Mouse (Mus musculus) liver, embryonic 15.5 days (tissue): ENCODE results near the gene Fam240a. TPM values are rescaled to one million over a fixed set of nuclear protein-coding genes. Genes with fewer than 3 reads are reported as not detected.

Experiments
- ATAC-seq: fragments of 200-750 bp; cut with Nextera tagmentation; 2 replicates; pipeline ENCODE4 v1.8.0; 2017; ENCODE audit warnings: moderate number of reproducible peaks, mild to moderate bottlenecking, moderate library complexity; ENCODE audit not compliant: insufficient read depth
- H3K27ac ChIP-seq: fragments of 300-500 bp; sonication (generic); replicated peaks from 2 replicates; pipeline ENCODE4 v1.5.1; 2015; ENCODE audit warnings: mild to moderate bottlenecking, inconsistent platforms
- H3K27me3 ChIP-seq: fragments of 300-500 bp; sonication (generic); 2 replicates; pipeline ENCODE4 v1.6.1; 2015; ENCODE audit warnings: mild to moderate bottlenecking, inconsistent platforms
- H3K36me3 ChIP-seq: fragments of 300-500 bp; sonication (generic); replicated peaks from 2 replicates; pipeline ENCODE4 v1.6.1; 2015; ENCODE audit warnings: moderate library complexity, mild to moderate bottlenecking, inconsistent platforms
- H3K4me1 ChIP-seq: fragments of 300-500 bp; sonication (generic); replicated peaks from 2 replicates; pipeline ENCODE4 v1.6.1; 2015; ENCODE audit warnings: inconsistent platforms
- H3K4me2 ChIP-seq: fragments of 300-500 bp; sonication (generic); 2 replicates; pipeline ENCODE4 v1.6.1; 2015; ENCODE audit warnings: moderate library complexity, mild to moderate bottlenecking, inconsistent platforms
- H3K4me3 ChIP-seq: fragments of 300-500 bp; sonication (generic); replicated peaks from 2 replicates; pipeline ENCODE4 v1.5.1; 2015; ENCODE audit warnings: mild to moderate bottlenecking, inconsistent platforms
- H3K9ac ChIP-seq: fragments of 300-500 bp; sonication (generic); 2 replicates; pipeline ENCODE4 v1.6.1; 2015; ENCODE audit warnings: moderate library complexity, mild to moderate bottlenecking, inconsistent platforms
- H3K9me3 ChIP-seq: fragments of 300-500 bp; sonication (generic); replicated peaks from 2 replicates; pipeline ENCODE4 v1.6.1; 2016; ENCODE audit warnings: inconsistent platforms
- WGBS: fragments of 180-500 bp; shearing (Covaris S2); methylation state at CpG from one replicate; pipeline ENCODE4 v1.1.7; 2015; ENCODE audit warnings: mixed read lengths; ENCODE audit not compliant: insufficient replicate concordance; 5-methylcytosine and 5-hydroxymethylcytosine counted together
- polyA plus RNA-seq: library from polyadenylated mRNA; unstranded; fragments of >200 nt; fragmentation: Nextera tagmentation; extraction: Ambion mirVana; gene quantifications from 2 replicates; pipeline ENCODE4 v1.2.1, GENCODE M21; 2015

The Fam240a gene
- polyA plus RNA-seq, 1 experiment from 2014 or later = not detected

- peak overlapping the region; percentile 68 for H3K4me2 ChIP-seq
- H3K4me1 ChIP-seq = peaks cover 3% of the 10 kb centered on the region; the same call in 1 of the 2 replicates
- H3K36me3 ChIP-seq = no peaks in the 10 kb centered on the region
- peaks cover 35% of the 10 kb centered on the region for H3K27me3 ChIP-seq
- ATAC-seq = no peak
- H3K9ac ChIP-seq = no peak overlapping the region
- no peaks in the 10 kb centered on the region for H3K9me3 ChIP-seq
- H3K4me3 ChIP-seq = peak overlapping the region; percentile 51
- H3K27ac ChIP-seq = no peak overlapping the region
- WGBS = 33% methylated on average over 5 of the region's 5 CpGs
Observed at GRCm38 (mm10) chr9:110952931-110953549, 36.4 kb upstream of the Fam240a start.

GRCm38 (mm10) chr9:110952398-110952797 lies 35.7 kb upstream of the Fam240a start:
- Histone ChIP-seq H3K4me1 (peaks cover 3% of the 10 kb centered on the region; the same call in 1 of the 2 replicates), H3K36me3 (no peaks in the 10 kb centered on the region), H3K27ac (no peak overlapping the region), H3K27me3 (peaks cover 42% of the 10 kb centered on the region), H3K4me3 (no peak overlapping the region), H3K4me2 (no peak overlapping the region), H3K9me3 (no peaks in the 10 kb centered on the region), H3K9ac (no peak overlapping the region)
- ATAC-seq = no peak
- WGBS = 32% methylated on average over 6 of the region's 6 CpGs

GRCm38 (mm10) chr9:110951866-110952265 lies 35.2 kb upstream of the Fam240a start:
- H3K36me3 ChIP-seq = no peaks in the 10 kb centered on the region
- H3K4me2 ChIP-seq = no peak overlapping the region
- H3K9me3 ChIP-seq = no peaks in the 10 kb centered on the region
- peaks cover 3% of the 10 kb centered on the region; the same call in 1 of the 2 replicates for H3K4me1 ChIP-seq
- no peak overlapping the region for H3K4me3 ChIP-seq
- no peak overlapping the region for H3K27ac ChIP-seq
- H3K27me3 ChIP-seq = peaks cover 47% of the 10 kb centered on the region
- 73% methylated on average over 13 of the region's 13 CpGs for WGBS
- H3K9ac ChIP-seq = no peak overlapping the region
- ATAC-seq = no peak

DNA sequence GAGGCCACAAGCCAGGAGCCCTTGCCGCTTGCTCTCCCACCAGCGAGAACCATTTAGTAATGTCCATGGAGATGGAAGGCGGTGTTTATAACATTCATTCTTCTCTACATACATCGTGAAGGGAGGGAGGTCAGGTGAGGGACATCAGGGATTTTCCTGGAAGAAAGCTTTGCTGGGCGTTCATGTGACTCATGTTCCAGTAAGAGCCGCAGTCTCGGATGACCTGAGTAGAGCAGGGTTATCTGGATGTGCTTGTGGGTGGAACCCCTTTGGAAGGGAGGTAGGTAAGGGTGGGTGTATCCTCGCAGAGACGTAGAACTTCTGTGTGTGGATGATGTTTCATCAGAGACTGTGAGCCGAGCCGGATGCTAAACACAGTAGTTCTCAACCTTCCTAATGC lies 34.7 kb upstream of the Fam240a start, which contains the start of gene Lrrc2:
Gene Lrrc2 (plus strand): TSS at position 149 of the 400 bp plus-strand sequence.
- Histone ChIP-seq H3K9ac (no peak within 1 kb of the TSS), H3K27me3 (peaks cover 52% of the 10 kb centered on the region), H3K4me3 (no peak within 1 kb of the TSS), H3K36me3 (no peaks in the 10 kb centered on the region), H3K27ac (no peak within 1 kb of the TSS), H3K4me2 (no peak within 1 kb of the TSS), H3K4me1 (peaks cover 3% of the 10 kb centered on the region; the same call in 1 of the 2 replicates), H3K9me3 (no peaks in the 10 kb centered on the region)
- ATAC-seq = no peak
- WGBS = 56% methylated on average over 11 of the region's 11 CpGs

GRCm38 (mm10) chr9:110950109-110950508 lies 33.4 kb upstream of the Fam240a start:
- Histone ChIP-seq H3K27me3 (peaks cover 56% of the 10 kb centered on the region), H3K4me2 (no peak overlapping the region), H3K9ac (no peak overlapping the region), H3K27ac (no peak overlapping the region), H3K4me3 (no peak overlapping the region), H3K36me3 (no peaks in the 10 kb centered on the region), H3K4me1 (peaks cover 3% of the 10 kb centered on the region; the same call in 1 of the 2 replicates), H3K9me3 (no peaks in the 10 kb centered on the region)
- 72% methylated on average over 3 of the region's 3 CpGs for WGBS
- ATAC-seq = no peak

DNA sequence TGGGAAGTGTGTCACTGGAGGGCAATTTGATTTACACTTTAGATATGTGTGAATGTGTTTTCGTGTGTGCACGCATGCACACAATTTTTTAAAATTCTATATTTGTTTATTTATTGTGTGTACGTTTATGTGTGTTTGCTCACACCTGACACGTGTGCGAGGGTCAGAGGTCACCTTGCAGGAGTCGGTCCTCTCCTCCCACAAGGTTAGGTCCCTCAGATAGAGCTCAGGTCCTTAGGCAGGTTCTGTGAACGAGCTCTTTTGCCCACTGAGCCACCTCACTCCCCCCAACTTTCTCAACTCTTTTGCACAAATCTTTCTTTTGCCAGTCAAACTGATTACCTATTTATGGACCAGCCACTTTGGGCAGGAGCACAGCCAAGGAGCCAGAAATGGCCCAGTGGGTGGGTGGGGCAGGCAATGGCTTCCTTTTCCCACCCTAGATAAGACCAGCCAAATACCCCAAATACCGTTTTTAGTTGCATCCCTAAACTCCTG lies 32.2 kb upstream of the Fam240a start:
- Histone ChIP-seq H3K4me3 (no peak overlapping the region), H3K4me1 (peaks cover 3% of the 10 kb centered on the region; the same call in 1 of the 2 replicates), H3K27me3 (peaks cover 56% of the 10 kb centered on the region), H3K4me2 (no peak overlapping the region), H3K9me3 (no peaks in the 10 kb centered on the region), H3K27ac (no peak overlapping the region), H3K36me3 (no peaks in the 10 kb centered on the region), H3K9ac (no peak overlapping the region)
- 40% methylated on average over 8 of the region's 8 CpGs for WGBS
- no peak for ATAC-seq

- Histone ChIP-seq H3K4me2 (no peak overlapping the region), H3K9ac (no peak overlapping the region), H3K36me3 (no peaks in the 10 kb centered on the region), H3K4me3 (no peak overlapping the region), H3K27me3 (peaks cover 50% of the 10 kb centered on the region), H3K4me1 (peaks cover 3% of the 10 kb centered on the region; the same call in 1 of the 2 replicates), H3K9me3 (no peaks in the 10 kb centered on the region), H3K27ac (no peak overlapping the region)
- WGBS = 48% methylated on average over 6 of the region's 6 CpGs
- ATAC-seq = no peak
Observed at GRCm38 (mm10) chr9:110947900-110948299, 31.2 kb upstream of the Fam240a start.

GRCm38 (mm10) chr9:110947261-110947661 lies 30.6 kb upstream of the Fam240a start:
- Histone ChIP-seq H3K9ac (no peak overlapping the region), H3K36me3 (no peaks in the 10 kb centered on the region), H3K4me1 (peaks cover 2% of the 10 kb centered on the region; the same call in 1 of the 2 replicates), H3K4me3 (no peak overlapping the region), H3K9me3 (no peaks in the 10 kb centered on the region), H3K27me3 (peaks cover 47% of the 10 kb centered on the region), H3K27ac (no peak overlapping the region), H3K4me2 (no peak overlapping the region)
- no peak for ATAC-seq
- 30% methylated on average over 6 of the region's 6 CpGs for WGBS

DNA sequence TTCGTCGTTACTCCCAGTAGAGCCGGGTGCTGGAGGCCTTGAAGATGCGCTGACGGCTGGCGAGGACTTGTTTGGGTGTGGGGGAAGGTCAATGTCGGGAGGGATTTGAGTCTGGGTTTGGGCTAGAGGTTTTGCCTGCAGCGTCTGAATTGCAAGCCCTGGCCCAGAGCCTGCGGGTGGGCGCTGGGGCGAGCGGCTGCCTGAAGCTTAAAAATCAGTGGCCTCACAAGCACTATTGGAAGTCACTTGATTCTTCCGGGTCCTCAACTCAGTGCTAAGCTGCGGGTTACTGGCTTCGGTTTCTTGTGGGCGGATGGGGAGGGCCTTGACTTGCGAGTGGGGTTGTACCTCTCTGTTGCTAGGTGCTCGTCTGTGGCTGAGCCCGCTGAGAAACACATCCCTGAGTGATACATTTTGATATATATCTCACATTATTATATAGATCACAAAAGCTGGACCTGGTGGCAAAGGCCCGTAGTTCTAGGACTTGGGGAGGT lies 29.9 kb upstream of the Fam240a start:
- H3K27ac ChIP-seq = no peak overlapping the region
- no peak for ATAC-seq
- no peaks in the 10 kb centered on the region for H3K36me3 ChIP-seq
- no peaks in the 10 kb centered on the region for H3K4me1 ChIP-seq
- no peak overlapping the region for H3K4me2 ChIP-seq
- peaks cover 47% of the 10 kb centered on the region for H3K27me3 ChIP-seq
- no peak overlapping the region for H3K9ac ChIP-seq
- no peaks in the 10 kb centered on the region for H3K9me3 ChIP-seq
- WGBS = 20% methylated on average over 20 of the region's 20 CpGs
- no peak overlapping the region for H3K4me3 ChIP-seq

GRCm38 (mm10) chr9:110945926-110946325 lies 29.3 kb upstream of the Fam240a start, which contains the start of gene Tdgf1:
Gene Tdgf1 (minus strand): TSS chr9:110946158.
- WGBS = 19% methylated on average over 11 of the region's 11 CpGs
- H3K9ac ChIP-seq = no peak within 1 kb of the TSS
- no peaks in the 10 kb centered on the region for H3K9me3 ChIP-seq
- H3K27me3 ChIP-seq = peaks cover 47% of the 10 kb centered on the region
- H3K27ac ChIP-seq = no peak within 1 kb of the TSS
- no peak within 1 kb of the TSS for H3K4me3 ChIP-seq
- ATAC-seq = no peak
- no peaks in the 10 kb centered on the region for H3K4me1 ChIP-seq
- H3K36me3 ChIP-seq = no peaks in the 10 kb centered on the region
- no peak within 1 kb of the TSS for H3K4me2 ChIP-seq

DNA sequence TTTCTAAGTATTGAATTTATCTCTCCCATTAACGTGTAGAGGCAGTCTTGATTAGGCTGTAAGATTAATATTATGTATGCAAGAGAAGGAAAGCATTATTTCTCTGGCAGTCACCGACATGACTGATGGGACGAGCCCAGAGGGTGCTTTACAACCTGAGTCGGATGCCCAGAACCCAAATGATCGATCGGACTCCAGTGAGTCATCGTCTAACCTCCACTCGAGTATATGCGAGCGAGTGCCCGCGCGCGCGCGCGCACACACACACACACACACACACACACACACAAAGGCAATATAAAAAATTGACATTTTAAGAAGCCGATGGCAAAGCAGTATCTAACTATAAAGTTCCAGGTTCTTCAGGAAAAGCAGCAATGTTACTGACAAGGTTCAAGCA lies 28.7 kb upstream of the Fam240a start:
- Histone ChIP-seq H3K27ac (no peak overlapping the region), H3K36me3 (no peaks in the 10 kb centered on the region), H3K9ac (no peak overlapping the region), H3K9me3 (no peaks in the 10 kb centered on the region), H3K4me2 (no peak overlapping the region), H3K4me3 (no peak overlapping the region), H3K4me1 (no peaks in the 10 kb centered on the region), H3K27me3 (peaks cover 47% of the 10 kb centered on the region)
- WGBS = 19% methylated on average over 18 of the region's 18 CpGs
- ATAC-seq = no peak
